Mouse (Mus musculus) heart, postnatal 10 days (tissue): Measurements from ENCODE around the gene Gdpd1. TPM values are rescaled to one million over a fixed set of nuclear protein-coding genes. Genes with fewer than 3 reads are reported as not detected.
"Not testable (repeated sequence)": the region's sequence is repeated elsewhere in the genome, so short reads cannot be mapped to it uniquely, and the experiment has no call there.

Source experiments
- DNase-seq, 2 experiments: peaks; one replicate each; pipeline ENCODE4 v3.0.0; 2021
- intact Hi-C: fragments of 180-260 bp; cut with DNase I; formaldehyde crosslinking; loops from one replicate; pipeline ENCODE4 v1.15.1; 2025
- total RNA-seq, 2 experiments: library from RNA; stranded (reverse); gene quantifications; 2 replicates each; pipeline ENCODE4 v1.2.3; 2021

Gene Gdpd1
- total RNA-seq, 2 experiments from 2014 or later: 9.7 to 13.2 TPM

GRCm38 (mm10) chr11:87028212-87028611 is 45.6 kb downstream of the Gdpd1 start:
- DNase-seq: no peak
- intact Hi-C loops: no loop called here

- intact Hi-C loops: no loop called here
- peak; percentile 36 to 41 for DNase-seq
Measured at GRCm38 (mm10) chr11:87026096-87026875, 47.6 kb downstream of the Gdpd1 start.

GRCm38 (mm10) chr11:87025351-87025750 is 48.5 kb downstream of the Gdpd1 start:
- intact Hi-C loops: no loop called here

GRCm38 (mm10) chr11:87023240-87023639 is 50.6 kb downstream of the Gdpd1 start:
- DNase-seq, intact Hi-C loops: not testable (repeated sequence)

More at GRCm38 (mm10) chr11:87025351-87025750, 48.5 kb downstream of the Gdpd1 start:
- DNase-seq: no peak

GRCm38 (mm10) chr11:87022765-87023164 is 51.1 kb downstream of the Gdpd1 start:
- DNase-seq: no peak
- intact Hi-C loops: no loop called here

- no peak for DNase-seq
- intact Hi-C loops: no loop called here
Measured at GRCm38 (mm10) chr11:87021551-87021950, 52.3 kb downstream of the Gdpd1 start.

GRCm38 (mm10) chr11:87020449-87020848 is 53.4 kb downstream of the Gdpd1 start:
- intact Hi-C loops: no loop called here
- DNase-seq: no peak

- intact Hi-C loops: loop anchor here (10.0 kb wide), 1 partner anchor 365 kb away; no protein-coding TSS in a partner anchor
- no peak for DNase-seq
Measured at GRCm38 (mm10) chr11:87019431-87019830, 54.4 kb downstream of the Gdpd1 start.

- intact Hi-C loops: loop anchor here (10.0 kb wide), 1 partner anchor 363 kb away; no protein-coding TSS in a partner anchor
- no peak for DNase-seq
Measured at GRCm38 (mm10) chr11:87018081-87018480, 55.8 kb downstream of the Gdpd1 start.

GRCm38 (mm10) chr11:87015691-87016090 is 58.2 kb downstream of the Gdpd1 start:
- intact Hi-C loops: loop anchor here (10.0 kb wide), 1 partner anchor 361 kb away; no protein-coding TSS in a partner anchor
- no peak for DNase-seq

GRCm38 (mm10) chr11:87010476-87010875 is 63.4 kb downstream of the Gdpd1 start:
- DNase-seq: peak; percentile 76 to 85
- intact Hi-C loops: loop anchor here (2.0 to 10.0 kb wide), 2 partner anchors 356 to 442 kb away; no protein-coding TSS in a partner anchor

- intact Hi-C loops: no loop called here
- DNase-seq: no peak
Measured at GRCm38 (mm10) chr11:87007371-87007770, 66.5 kb downstream of the Gdpd1 start.

GRCm38 (mm10) chr11:87004960-87005755 is 68.7 kb downstream of the Gdpd1 start:
- peak in 1 of 2 experiments; percentile 20 for DNase-seq
- intact Hi-C loops: no loop called here

- DNase-seq: peak in 1 of 2 experiments; percentile 41
- intact Hi-C loops: no loop called here
Measured at GRCm38 (mm10) chr11:87002078-87002829, 71.6 kb downstream of the Gdpd1 start.

- intact Hi-C loops: no loop called here
- no peak for DNase-seq
Measured at GRCm38 (mm10) chr11:87001217-87001616, 72.6 kb downstream of the Gdpd1 start.

- DNase-seq: no peak
- intact Hi-C loops: loop anchor here (10.0 kb wide), 2 partner anchors 51 to 101 kb away; no protein-coding TSS in a partner anchor
Measured at GRCm38 (mm10) chr11:86996266-86996665, 77.6 kb downstream of the Gdpd1 start.

GRCm38 (mm10) chr11:86995625-86996221 is 78.1 kb downstream of the Gdpd1 start:
- DNase-seq: peak; percentile 75 to 79

GRCm38 (mm10) chr11:86994791-86995624 is 78.9 kb downstream of the Gdpd1 start:
- no peak for DNase-seq
- intact Hi-C loops: loop anchor here (1.0 to 10.0 kb wide), 4 partner anchors 50 to 188 kb away; partner anchors contain the start of gene Dhx40

More at GRCm38 (mm10) chr11:86995625-86996221, 78.1 kb downstream of the Gdpd1 start:
- intact Hi-C loops: loop anchor here (1.0 to 10.0 kb wide), 3 partner anchors 51 to 101 kb away; no protein-coding TSS in a partner anchor

- DNase-seq: peak in 1 of 2 experiments; percentile 19
- intact Hi-C loops: loop anchor here (5.0 to 10.0 kb wide), 3 partner anchors 50 to 187 kb away; partner anchors contain the start of gene Dhx40
Measured at GRCm38 (mm10) chr11:86994330-86994729, 79.5 kb downstream of the Gdpd1 start.
